Mouse (Mus musculus) yolk sac, embryonic 10.5 days (tissue): ENCODE measurements around the gene Pdf.
"Not testable (repeated sequence)": the region's sequence is repeated elsewhere in the genome, so short reads cannot be mapped to it uniquely, and the experiment has no call there.

ENCODE experiments used
- DNase-seq: peaks from one replicate; pipeline ENCODE4 v3.0.0-alpha.2; 2017; ENCODE audit warnings: low spot score

The Pdf gene

GRCm38 (mm10) chr8:107036626-107037025 lies 11.8 kb downstream of the Pdf start:
- no peak for DNase-seq

GRCm38 (mm10) chr8:107035641-107036040 lies 12.8 kb downstream of the Pdf start:
- no peak for DNase-seq

GRCm38 (mm10) chr8:107033609-107034008 lies 14.8 kb downstream of the Pdf start:
- not testable (repeated sequence) for DNase-seq

GRCm38 (mm10) chr8:107031577-107032090 lies 16.8 kb downstream of the Pdf start:
- DNase-seq: no peak

GRCm38 (mm10) chr8:107030650-107031576 lies 17.5 kb downstream of the Pdf start, which contains the start of gene Vps4a:
TSS of gene Vps4a (plus strand) at chr8:107031222.
- DNase-seq: peak; percentile 97

GRCm38 (mm10) chr8:107030058-107030457 lies 18.4 kb downstream of the Pdf start:
- no peak for DNase-seq

GRCm38 (mm10) chr8:107029310-107029709 lies 19.1 kb downstream of the Pdf start:
- no peak for DNase-seq

GRCm38 (mm10) chr8:107023479-107023878 lies 24.9 kb downstream of the Pdf start:
- DNase-seq: no peak

- DNase-seq: no peak
These were observed 33.5 kb downstream of the Pdf start for GRCm38 (mm10) chr8:107014915-107015314.

GRCm38 (mm10) chr8:107012666-107013065 lies 35.7 kb downstream of the Pdf start:
- no peak for DNase-seq

- DNase-seq: no peak
These were observed 40.6 kb downstream of the Pdf start for GRCm38 (mm10) chr8:107007795-107008194.

- peak; percentile 47 for DNase-seq
These were observed 45.9 kb downstream of the Pdf start for GRCm38 (mm10) chr8:107002532-107002931.

- DNase-seq: no peak
These were observed 49.3 kb downstream of the Pdf start for GRCm38 (mm10) chr8:106999068-106999467.

- no peak for DNase-seq
These were observed 51.0 kb downstream of the Pdf start for GRCm38 (mm10) chr8:106997416-106997815.

GRCm38 (mm10) chr8:106996339-106996738 lies 52.1 kb downstream of the Pdf start:
- DNase-seq: not testable (repeated sequence)
